Mouse (Mus musculus): ENCODE measurements around the gene Zfp788. TPM values are rescaled to one million over a fixed set of nuclear protein-coding genes. Genes with fewer than 3 reads are reported as not detected.
"Not testable (repeated sequence)": the region's sequence is repeated elsewhere in the genome, so short reads cannot be mapped to it uniquely, and the experiment has no call there.

Gene Zfp788
- 13.5 and 13.8 TPM in 2 replicates for polyA plus RNA-seq (2012; rRNA removed)

DNA sequence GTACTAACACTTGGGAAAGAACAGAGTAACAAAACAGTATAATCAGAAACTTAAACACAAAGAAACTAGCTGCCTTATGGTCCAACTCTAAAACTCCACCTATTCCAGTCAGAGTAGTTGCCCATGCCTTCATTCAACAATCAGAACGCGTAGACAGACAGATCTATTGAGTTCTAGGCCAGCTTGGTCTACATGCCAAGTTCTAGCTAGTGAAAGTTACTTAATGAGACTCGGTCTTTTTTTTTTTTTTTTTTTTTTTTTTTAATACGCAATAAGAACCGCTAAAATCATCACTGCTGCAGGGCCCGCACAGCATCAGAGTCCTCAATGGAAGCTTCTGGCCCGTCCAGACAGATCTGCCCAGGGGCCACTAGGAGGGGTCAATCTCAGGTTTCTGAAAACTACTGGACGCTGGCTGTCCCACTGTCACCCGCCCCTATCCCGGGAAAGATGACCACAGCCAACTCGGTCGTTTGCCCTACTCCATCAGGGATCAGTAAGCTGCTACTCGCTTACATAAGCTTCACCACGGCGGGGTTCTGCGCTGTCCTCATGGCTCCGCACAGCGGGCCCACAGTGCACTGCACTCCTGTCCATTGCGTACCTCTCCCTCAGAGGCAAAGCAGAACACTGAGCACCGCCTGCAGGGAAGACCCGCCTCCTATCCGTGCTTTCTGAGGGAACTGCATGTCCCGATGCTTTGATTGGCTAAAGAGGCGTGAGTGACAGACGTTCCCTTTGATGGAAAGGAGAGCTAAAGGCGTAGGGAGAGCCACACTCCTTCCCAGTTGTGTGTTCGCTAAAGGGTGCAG lies at the start of gene Zfp788:
Gene Zfp788 (plus strand): TSS at position 795 of the 812 bp plus-strand sequence.
- DNase-seq (ENCODE audit: low spot score): no peak

DNA sequence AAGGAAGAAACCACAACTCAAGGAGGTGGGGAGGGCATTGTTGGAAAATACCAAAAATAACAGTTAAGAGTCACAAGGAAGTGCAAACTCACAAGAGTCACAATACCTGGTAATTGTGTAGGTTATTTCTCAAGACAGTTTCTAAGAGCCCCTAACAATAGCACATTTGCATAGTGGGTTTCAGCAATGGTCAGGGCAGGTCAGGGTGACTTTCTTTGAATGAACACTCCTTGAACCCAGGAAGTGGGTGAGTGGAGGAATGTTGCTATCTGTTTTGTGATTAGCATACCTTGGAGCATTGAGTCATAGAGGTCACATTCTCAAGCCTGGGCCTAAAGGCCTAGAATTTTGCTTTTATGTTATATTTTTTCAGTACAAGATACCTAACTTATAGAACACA lies 45.2 kb upstream of the Zfp788 start:
- DNase-seq (ENCODE audit: low spot score): not testable (repeated sequence)

DNA sequence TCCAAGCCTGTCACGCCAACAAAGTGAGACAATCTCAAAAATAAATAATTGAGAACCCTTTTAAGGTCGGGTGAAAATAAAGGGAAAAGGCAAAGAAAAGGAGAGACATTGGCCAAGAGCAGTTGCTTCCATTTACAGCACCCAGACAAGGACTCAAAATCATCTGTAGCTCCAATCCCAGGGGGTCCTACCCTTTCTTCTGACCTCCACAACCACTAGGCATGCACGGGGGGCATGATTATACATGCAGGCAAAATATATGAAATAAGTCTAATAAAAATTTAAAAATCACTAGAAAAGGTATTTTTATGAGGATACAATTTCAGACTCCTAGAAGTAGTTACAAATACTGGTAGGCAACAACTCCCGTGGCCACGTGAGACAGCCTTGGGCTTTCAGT lies 34.4 kb upstream of the Zfp788 start:
- no peak for DNase-seq (ENCODE audit: low spot score)

DNA sequence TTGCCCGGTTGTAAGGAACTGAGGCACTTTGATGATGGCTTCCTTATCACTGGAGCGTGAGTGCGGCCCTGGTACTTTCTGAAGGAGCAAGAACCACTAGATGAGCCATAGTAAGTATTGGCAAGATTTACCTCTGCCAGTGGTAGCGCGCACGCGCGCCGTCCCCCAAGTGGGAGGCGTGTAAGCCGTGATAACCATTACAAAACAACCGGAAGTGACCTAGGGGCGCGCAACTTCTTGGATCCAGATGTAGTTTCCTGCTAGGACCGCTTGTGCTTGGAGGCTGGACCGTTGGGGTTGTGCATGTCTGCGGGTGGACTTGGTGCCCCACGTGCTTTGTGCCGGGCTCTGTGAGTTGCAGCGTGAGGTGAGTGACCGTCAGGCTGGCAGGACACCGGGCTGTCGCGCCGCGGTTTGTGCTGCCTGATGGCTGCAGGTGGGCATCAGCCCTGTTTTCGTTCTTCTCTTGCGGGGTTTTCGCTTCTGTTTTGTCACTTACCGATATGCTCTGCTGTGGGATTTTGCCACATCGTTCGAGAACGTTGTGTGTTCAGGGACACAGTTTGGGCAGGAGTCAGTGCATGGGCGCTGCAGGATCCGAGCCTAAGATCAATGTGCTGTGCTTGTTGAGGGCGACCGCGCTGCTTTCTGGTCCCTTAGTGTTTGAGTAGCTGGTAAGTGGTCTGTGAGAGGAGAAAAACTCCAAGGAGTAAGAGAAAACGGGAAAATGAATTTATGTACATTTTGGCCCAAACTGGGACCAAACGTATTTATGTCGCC lies 33.8 kb upstream of the Zfp788 start, which contains the start of gene 2610021A01Rik:
Gene 2610021A01Rik (plus strand): TSS at position 197 of the 780 bp plus-strand sequence.
- DNase-seq (ENCODE audit: low spot score): peak; percentile 64

DNA sequence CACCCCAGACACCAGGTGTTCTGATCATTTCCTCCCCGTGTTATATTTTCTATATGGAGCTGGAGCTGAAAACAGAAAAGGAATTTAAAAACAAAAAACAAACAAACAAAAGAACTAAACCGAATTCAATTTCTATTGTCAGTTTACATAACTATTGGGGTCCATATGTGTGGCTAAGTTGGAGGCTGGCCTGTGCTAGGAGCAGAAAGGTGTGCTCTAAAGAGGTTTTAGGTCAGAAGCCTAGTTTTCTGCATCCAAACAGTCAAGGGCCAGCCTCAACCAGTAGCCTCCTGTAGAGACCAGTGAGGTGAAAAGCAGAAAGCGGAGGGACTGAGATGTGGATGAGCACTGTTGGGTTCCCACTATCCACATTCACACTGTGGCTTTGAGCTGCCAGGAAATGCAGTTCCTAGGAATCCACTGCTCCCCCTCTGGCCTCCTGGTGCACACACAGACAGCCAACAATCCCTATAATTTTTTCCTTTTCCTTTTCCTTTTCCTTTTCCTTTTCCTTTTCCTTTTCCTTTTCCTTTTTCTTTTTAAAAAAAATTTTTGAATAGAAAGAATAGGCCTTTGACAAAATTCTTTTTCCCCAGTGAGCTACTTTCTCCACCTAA lies 33.0 kb upstream of the Zfp788 start:
- no peak for DNase-seq (ENCODE audit: low spot score)

GRCm38 (mm10) chr7:41611654-41612053 lies 21.3 kb upstream of the Zfp788 start:
- DNase-seq (ENCODE audit: low spot score): no peak

DNA sequence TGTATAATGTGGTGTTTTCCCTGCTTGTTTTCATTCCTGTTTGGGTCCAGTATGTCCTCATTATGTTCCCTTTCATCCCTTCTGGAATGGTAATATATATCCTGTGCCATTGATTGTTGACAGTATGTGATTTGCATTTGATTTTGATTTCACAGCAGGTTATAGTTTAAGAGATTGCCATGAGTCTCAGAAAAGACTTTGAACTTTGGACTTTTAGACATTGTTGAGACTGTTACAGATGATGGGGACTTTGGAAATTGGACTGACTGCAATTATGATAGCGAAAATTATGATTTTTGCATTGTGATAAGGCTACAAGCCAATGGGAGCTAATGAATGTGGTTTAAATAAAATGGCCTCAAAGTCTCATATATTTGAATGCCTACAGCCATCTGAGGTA lies 16.8 kb upstream of the Zfp788 start:
- DNase-seq (ENCODE audit: low spot score): not testable (repeated sequence)

DNA sequence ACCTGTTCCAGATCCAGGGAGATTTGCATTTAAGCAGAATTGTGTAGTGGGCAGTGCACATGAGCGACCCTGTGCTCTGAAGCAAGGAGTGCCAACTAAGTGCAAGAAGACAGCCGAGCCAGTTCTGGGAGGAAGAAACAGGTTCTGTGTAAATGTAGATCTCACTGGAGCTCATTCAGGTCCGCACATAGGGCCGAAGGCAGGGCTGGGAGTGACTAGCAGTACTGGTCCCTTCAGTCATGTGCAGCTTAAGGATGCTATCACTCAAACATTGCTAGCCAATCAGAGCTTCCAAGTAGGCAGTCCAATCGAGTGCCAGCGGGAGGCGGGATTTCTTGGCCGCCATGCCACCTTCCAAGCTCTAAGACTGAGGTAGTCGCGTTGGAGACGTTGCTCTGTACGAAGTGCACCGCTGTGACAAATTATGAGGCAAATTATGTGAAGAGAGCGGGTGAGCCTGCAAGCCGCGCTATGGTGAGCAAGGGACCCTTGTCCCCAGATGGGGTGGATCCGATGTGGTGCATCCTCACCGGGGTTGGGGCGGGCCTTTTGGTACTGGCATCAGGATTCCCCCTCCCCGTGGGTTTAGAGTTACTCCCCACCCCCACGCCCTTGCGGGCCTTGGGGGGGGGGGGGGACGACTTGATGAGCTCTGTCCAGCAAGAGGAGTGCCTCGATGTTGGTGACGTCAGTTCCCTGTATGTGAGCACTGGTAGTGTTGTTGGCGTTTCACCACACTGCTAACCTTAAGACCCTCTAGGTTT lies 400 bp downstream of the Zfp788 start:
- DNase-seq (ENCODE audit: low spot score): peak; percentile 72

GRCm38 (mm10) chr7:41674326-41674725 lies 41.3 kb downstream of the Zfp788 start:
- DNase-seq (ENCODE audit: low spot score): not testable (repeated sequence)

Other genes starting within 250 kb of the Zfp788 start
- gene AI987944, start 239.8 kb upstream of the Zfp788 start, polyA plus RNA-seq (2012; rRNA removed): 13.7 and 13.9 TPM in 2 replicates
- 0.61 and 0.66 TPM in 2 replicates for gene Vmn2r57, start 184.5 kb upstream of the Zfp788 start, polyA plus RNA-seq (2012; rRNA removed)
- gene Gm20449, start 133.8 kb upstream of the Zfp788 start, polyA plus RNA-seq (2012; rRNA removed): 0.18 and 0.28 TPM in 2 replicates
- gene AW146154, start 133.3 kb upstream of the Zfp788 start, polyA plus RNA-seq (2012; rRNA removed): 14.3 and 17.4 TPM in 2 replicates
- not detected in 2 replicates for gene Gm6871, start 59.5 kb upstream of the Zfp788 start, polyA plus RNA-seq (2012; rRNA removed)
- gene 2610021A01Rik, start 34.0 kb upstream of the Zfp788 start, polyA plus RNA-seq (2012; rRNA removed): 8.6 and 9.0 TPM in 2 replicates
- gene Vmn2r58, start 239.5 kb downstream of the Zfp788 start, polyA plus RNA-seq (2012; rRNA removed): not detected in 2 replicates